Mouse (Mus musculus) B cell, adult 2 months (primary cell): ENCODE results near the gene Lrrc34.

Experiments used
- DNase-seq, 2 experiments: peaks; one replicate each; pipeline ENCODE4 v3.0.0; 2022

Gene Lrrc34

DNA sequence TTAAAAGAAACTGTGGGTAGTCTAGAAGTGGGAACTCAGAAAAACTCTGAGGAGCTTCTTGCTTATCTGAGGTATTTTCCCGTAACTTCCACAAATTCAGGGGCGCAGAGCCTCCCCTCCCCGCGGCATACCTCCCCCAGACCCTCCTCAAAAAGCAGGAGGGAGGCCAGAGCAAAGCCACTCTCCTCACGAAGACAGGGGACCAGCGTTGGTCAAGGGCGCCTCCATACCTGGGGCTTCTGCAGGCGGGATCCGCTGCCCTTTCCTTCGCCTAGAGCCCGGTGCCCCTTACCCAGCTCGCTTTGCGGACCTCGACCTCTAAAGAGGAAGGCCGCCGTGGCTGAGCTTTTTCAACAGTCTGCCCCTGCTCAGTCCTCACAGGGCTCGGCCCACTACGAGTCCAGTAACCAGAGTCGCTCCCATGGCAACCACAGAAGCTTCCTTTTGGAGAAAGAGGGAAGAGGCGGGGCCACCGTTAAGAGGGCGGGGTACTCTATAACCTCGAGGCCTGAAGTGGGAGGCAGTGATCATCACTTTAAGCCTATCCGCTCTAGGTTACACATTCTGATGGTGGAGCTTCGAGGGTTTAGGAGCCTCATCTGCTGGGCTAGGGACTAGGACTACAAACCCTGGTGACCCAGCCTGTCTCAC is at the start of gene Lrrc34:
Lrrc34 (minus strand) TSS at position 430 of the 651 bp plus-strand sequence.
- DNase-seq: peak in 1 of 2 experiments; percentile 8

DNA sequence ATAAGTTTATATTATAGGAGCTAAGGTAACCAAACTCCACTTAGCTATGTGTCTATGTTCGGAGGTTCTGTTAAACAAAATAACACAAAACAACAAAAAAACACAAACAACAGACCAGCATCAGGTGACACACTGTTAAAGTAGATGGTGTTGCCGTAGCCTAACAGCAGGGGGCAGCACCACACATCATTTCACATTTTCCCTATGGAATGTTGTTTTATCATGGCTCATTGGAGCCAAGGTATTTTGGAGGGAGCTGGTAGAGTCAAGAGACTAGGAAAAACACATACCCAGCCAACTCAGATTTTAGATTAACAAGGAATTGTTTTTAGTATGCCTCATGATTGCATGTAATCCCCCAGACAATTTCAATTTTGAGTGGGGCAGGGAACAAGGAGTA is 48.7 kb upstream of the Lrrc34 start:
- DNase-seq: peak; percentile 13 to 19

DNA sequence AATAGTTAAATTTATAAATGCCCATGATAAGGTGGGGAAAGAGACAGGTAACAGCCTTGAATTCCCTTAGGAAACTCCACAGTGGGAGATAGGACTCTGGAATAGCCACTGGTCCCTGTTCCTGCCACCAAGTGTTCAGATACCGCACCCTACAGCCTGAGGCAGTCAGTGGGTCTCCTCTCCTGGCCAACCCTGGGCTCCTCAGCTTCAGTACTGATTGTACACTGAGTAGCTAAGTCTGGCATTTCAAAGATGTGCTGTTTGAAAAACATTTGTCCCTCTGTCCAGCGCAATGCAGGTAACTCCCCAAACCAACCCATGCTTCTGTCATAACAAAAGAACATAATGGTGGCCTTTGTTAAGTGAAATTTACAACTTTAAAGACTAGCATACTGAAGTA is 48.0 kb upstream of the Lrrc34 start:
- no peak for DNase-seq

DNA sequence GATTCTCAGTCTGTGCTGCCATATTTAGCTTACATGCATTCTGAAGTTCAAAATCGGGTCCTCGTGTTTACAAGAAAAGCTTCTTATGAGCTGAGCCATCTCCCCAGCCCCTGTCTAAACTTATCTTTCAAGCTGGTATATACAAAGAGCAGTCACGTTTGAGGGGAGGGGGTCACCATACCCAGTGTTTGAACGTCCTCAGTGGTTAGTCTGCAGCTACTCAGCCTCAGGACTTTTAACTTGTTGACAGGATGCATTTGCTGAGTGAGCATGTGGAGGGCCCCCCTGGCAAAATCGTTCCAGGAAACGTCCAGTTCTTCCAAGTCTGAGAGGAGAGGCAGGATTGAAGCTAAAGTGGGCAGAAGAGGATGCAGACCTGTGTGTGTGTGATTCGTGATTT is 43.3 kb upstream of the Lrrc34 start:
- DNase-seq: no peak

DNA sequence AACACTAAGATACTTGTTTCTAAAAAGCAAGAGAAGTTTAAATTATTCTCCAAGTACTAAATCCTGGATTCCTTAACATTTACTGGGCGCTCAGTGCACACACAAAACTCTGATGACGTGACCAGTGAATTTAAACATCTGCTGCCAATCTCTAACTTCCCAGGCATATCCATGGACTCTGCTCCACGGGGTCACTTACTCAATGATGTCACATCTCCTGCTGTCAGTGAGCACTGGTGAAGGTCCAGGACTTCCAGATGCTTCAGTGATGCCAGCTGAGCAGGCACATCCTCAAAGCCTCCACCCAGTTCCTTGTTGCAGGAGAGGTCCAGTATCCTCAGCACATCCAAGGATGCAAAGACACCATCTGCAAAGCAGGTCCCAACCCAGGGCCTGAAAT is 39.5 kb upstream of the Lrrc34 start:
- DNase-seq: no peak

DNA sequence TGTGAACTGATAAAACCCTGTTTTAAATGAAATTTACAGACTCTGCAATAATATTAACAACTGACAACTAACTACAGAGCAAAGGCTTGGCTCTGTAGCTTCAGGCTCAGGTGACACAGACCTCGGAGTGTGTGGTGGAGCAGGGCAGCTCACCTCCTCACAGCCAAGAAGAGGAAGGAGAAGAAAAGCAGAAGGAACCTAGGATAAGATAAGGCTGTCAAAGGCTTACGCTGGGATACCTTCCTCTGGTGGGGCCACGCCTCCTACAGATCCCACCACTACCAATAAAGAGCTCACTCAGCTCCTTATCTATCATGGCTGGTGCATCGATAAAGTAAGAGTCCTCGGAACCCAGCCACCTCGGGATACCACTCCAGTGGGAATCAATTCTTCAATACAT is 35.5 kb upstream of the Lrrc34 start:
- DNase-seq: no peak

DNA sequence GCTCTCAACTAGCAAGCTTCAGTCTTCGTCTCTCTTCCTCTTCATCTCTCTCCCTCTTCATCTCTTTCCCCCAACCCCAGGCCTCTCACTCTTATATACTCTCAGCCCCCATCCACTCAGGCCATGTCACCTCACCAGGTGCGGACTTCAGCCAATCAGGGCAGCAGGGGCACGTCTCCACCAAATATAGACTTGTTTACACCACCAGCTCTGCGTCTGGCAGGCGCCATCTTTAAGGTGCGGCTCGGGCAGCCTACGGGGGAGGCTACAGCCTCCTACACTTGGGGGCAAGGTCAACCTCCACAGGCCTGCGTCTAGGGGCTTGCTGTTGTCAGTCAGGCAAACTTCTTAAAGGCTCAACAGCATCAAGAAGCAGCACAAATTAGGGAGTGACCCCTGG is 10.8 kb upstream of the Lrrc34 start:
- DNase-seq: no peak

DNA sequence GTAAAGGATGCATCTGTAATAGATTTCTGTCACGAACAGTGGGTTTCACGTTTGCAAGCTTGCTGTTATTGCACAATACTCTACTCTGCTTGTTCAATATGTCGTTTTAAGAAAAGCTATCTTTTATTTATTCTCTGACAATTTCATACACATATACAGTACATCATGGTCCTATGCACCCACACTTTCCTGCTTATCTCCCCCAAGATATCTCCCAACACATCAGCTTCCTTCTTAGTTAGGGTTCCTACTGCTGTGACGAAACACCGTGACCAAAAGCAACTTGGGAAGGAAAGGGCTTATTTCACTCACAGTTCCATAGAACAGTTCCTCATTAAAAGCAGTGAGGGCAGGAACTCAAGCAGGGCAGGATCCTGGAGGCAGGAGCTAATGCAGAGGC is 8.3 kb upstream of the Lrrc34 start:
- DNase-seq: no peak

DNA sequence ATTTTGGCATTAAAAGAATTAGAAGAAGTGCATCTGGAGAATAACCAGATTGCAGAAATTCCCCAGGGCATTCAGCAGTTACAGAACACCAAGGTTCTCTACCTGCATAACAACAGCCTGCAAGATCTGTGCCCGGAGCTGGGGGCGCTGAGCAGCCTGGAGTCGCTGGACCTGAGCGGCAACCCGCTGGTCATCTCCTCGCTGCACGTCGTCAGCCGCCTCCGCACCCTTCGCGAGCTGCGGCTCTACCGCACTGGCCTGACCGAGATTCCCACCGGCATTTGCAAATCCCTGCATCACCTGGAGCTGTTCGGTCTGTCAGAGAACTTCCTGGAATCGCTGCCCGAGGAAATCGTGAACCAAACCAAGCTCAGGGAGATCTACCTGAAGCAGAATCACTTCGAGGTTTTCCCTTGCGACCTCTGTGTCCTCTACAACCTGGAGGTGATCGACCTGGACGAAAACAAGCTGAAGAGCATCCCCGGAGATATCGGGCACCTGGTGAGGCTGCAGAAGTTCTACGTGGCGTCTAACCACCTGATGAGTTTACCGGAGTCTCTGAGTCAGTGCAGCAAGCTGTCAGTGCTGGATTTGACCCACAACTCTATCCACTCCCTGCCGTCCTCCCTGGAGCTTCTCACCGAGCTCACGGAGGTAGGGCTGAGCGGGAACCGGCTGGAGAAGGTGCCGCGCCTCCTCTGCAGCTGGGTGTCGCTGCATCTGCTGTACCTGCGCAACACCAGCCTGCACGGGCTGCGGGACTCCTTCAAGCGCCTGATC is 2.6 kb upstream of the Lrrc34 start:
- peak; percentile 5 for DNase-seq

DNA sequence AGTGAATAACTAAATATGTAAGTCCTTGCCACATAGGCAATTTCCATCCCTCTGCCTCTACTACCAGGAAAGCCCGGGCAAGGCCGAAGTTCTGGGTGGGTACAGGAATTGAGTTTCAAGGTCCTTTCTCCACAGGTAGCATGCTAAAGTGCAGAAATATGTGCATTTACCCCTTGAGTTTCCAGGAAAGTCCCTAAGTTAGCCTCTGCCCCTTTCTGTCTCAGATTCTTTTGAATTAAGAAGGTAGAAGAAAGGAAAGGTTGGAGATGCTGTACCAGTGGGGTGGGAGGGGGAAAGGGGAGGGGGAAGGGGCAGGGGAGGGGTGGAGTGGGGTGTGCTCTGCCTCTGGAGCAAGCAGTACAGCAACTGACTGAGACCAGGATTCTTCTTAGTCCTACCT is 797 bp upstream of the Lrrc34 start:
- DNase-seq: no peak

DNA sequence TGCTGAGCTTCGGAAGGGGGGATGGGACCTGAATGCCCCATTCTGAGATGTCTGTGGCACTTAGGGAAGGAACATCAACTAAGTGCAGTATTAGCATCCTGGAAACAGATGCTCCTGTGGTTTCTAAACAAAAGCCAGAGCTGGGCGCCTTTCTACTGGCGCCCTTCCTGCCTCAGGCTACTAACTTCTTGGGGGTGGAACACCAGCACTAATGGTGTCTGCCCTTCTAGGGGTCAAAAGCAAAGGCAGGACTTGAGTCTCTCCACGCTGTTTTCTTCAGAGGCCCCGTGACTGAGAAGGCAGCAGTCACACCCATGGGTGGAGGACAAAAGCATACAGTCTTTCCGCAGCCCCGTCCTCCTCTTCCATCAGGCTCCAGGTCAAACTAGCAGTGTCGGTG is 908 bp downstream of the Lrrc34 start:
- DNase-seq: no peak

DNA sequence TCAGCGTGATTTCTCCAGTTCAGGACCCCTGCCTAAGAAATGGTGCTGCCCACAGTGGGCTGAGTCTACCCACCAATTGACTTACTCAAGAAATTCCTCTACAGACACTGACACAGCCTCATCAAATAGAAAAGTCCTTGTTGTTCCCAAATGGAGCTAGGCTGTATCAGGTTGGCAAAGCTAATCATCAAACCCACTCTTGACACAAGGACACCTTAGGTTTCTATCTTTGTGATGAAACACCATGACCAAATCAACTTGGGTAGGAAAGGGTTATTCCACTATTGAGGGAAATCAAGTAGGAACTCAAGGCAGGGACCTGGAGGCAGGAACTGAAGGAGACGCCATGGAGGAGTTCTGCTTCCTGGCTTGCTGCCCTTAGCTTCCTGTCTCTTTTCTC is 3.5 kb downstream of the Lrrc34 start, which contains the start of gene Lrriq4:
Lrriq4 (plus strand) TSS at position 301 of the 400 bp plus-strand sequence.
- DNase-seq: no peak

DNA sequence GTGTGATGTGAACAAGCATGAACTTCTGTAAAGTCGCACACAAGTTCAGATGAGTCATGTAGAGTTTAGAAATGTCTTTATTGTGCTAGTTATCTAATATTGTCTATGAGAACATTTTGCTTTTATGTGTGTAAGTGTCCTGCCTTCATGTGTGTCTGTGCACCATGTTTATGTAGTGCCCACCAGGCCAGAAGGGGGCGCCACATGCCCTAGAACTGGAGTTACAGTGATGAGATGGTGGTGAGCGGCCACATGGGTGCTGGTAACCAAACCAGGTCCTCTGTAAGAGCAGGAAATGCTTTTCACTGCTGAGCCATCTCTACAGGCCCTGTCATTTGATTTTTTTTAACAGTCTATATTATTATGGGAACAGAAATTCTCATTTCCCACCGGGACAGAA is 12.0 kb downstream of the Lrrc34 start:
- DNase-seq: peak in 1 of 2 experiments; percentile 13

DNA sequence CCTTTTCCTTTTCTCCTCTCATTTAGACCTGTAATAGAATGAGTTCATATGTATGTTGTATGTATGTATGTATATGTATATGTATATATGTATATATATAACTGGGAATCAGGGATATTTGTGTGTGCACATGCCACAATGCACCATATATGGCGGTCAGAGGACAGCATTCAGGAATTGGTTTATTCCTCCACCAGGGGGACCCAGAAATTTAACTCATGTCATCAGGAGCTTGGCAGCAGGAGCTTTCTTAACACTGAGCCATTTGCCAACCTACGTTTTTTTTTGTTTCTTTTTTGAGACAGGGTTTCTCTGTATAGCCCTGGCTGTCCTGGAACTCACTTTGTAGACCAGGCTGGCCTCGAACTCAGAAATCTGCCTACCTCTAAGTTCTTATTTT is 14.0 kb downstream of the Lrrc34 start:
- no peak for DNase-seq

DNA sequence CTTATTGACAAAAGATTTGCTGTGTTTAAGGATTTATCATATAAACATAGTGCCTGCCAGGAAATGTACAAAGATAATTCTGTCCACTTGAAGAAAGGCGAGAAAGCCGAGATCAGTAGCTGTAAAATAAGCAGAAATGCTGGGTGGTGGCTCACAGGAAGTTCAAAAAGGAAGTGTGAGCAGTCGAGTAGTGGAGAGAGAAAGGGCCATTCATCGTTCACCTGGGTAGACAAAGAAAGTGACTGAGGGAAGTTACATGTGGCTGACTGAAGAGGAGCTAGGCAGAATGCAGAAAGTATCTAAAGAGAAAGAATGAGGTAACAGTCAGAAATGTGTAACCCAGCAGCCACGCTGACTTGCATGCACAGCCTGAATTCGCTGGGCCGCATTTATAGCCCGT is 27.5 kb downstream of the Lrrc34 start:
- DNase-seq: peak; percentile 37 to 43

DNA sequence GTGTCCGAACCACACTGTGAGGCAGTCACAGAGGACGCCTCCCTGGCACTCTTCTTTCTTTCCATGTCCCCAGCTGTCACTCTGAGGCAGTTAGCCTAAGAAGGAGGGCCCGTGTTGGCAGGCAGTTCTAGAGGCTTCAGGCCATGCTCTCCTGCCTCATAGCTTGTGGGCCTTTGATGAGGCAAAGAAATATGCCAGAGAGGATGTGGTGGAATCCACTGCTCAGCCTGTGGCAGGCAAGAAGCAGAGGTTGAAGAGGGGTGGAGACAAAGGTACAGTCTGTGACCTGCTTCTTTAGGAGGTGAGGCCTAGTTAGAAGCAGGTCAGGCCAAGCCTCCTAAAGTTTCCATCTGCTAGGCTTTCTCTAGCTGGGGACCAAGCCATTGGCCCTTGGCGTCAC is 36.7 kb downstream of the Lrrc34 start:
- no peak for DNase-seq

DNA sequence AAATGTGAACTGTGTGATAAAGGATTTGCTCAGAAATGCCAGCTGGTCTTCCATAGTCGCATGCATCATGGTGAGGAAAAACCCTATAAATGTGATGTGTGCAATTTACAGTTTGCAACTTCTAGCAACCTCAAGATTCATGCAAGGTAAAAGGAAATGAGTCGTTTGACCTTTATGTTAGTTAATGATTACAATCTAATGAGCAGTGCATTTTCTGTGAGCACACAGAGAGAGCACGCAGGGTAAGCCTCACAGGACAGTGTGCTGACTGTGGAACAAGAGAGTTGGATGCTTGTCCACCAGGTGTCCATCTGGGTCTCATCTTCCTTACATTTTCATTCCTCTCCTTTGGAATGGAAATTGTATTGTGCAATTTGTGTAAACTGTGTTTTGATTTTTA is 38.7 kb downstream of the Lrrc34 start:
- DNase-seq: no peak

DNA sequence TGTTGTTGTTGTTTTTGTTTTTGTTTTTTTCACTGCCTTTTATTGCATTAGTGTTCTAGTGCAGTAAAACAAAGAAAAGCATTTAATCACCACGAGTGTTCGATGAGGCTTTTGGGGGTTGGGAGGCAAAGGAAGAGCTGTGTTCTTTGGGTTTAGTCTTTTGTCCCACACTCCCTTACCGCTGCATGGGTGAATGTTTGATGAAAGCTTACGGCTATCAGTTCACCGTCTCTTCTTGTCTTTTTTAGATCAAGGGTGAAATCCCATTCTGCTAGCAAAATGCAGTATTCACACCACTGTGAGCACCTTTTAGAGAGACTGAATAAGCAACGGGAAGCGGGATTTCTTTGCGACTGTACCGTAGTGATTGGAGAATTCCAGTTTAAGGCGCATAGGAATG is 44.4 kb downstream of the Lrrc34 start:
- DNase-seq: no peak

DNA sequence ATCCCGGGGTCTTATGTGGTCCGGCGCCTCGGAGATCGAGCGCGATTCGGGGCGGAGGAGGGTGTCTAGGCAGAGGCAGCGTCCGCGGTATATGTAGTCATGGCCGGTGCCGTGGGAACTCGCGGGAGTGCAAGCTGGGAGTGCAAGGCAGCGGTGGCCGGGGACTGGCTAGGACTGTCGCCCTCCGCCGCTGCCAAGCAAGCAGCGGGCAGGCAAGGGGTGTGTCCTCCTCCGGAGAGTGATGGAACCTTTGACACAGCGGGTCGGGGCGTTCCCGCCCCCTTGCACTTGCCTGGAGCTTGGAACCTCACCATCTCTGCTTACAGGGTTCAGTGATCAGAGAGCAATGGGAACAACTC is 45.0 kb downstream of the Lrrc34 start:
- DNase-seq: no peak

DNA sequence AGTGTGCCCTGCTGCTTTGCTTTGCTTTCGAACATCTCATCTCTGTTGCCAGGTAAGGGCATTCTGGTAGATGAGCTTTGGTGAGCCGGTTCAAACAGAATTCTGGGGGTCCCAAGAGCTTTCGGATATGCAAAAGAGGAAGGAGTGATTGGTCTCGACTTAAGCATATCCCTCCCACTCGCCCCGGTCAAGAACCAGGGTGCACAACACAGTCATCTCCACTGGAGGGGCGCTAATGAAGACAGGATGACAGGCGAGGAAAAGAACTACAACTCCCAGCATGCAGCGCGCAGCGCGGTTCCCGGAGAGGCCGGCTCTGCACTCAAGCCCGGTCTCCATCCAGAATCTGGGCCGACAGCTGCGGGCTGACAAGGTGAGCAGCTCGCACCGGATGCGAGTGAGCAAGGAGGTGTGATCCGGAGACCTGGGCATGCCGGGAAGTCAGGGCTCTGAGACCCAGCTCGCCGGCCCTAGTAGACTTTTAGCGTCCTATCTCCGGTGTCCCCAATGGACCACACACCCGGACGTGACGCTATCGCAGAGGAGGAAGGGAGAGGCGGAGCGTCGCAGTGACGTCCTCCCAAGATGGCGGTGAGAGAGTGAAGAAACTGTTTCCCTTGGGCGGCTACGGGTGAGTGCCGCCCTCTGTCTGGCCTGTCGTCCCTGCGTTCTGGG is 45.5 kb downstream of the Lrrc34 start, which contains the start of gene Mynn:
Mynn (plus strand) TSS at position 1 of the 675 bp plus-strand sequence.
- peak; percentile 97 to 98 for DNase-seq

DNA sequence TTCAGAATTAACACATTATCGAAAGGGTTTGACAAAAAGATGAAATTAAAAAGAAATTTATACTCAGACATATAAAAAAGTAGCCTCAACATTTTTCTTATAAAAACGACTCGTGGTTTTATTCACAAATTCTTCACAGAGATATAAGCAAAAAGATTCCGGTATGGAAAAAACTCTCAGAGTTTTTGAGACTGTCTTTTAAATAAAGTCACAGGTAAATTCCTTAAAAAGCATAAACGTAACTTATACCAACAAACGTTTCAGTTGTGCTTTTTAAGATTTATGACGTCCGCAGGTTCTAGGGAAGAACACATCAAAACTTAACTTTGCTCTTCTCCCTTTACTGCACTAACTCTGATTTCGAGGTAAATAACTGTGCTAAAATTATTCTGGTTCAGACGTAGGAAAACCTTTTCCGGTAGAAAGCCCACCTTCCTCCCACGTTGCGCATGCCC is 46.0 kb downstream of the Lrrc34 start:
- DNase-seq: no peak

DNA sequence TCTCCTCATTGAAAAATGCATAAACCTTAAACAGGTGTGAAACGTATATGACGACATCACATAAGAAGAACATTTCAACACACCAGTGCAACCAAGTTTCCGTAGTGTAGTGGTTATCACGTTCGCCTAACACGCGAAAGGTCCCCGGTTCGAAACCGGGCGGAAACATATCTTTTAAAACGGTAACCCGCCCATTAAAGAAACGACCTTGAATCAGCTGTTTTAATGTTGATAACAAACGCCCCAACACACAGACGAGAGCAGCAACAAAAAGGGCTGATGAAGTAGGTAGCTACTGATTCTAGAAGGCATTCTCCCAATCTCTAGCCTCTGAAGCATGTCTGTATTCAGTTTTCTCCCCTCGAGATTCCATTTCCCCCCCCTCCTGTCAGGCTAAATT is 46.5 kb downstream of the Lrrc34 start:
- peak; percentile 94 to 95 for DNase-seq

DNA sequence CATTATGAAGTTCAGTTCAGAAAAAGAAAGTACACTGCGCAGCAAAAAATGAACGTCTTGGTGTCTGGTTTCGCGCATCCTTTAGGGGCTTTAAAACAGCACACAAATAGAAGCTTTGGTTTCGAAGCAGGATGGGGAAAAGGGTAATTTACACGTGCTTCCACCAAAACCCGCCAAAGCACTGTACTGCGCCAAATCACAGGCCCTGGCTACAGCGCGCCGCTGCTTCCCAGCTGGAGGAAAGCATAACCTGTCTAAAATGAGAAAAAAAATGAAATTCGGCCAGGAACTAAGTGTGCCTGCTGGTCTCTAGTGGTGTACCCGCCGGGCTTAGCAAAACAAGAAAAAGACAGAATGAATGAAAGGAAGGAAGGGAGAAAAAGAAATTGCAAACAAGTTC is 47.0 kb downstream of the Lrrc34 start:
- peak; percentile 58 to 62 for DNase-seq
